Mouse (Mus musculus) midbrain, embryonic 12.5 days (tissue): ENCODE data around the gene Golga1. TPM values are rescaled to one million over a fixed set of nuclear protein-coding genes. Genes with fewer than 3 reads are reported as not detected.
"Not testable (repeated sequence)": the region's sequence is repeated elsewhere in the genome, so short reads cannot be mapped to it uniquely, and the experiment has no call there.

Source experiments
- ATAC-seq: fragments of 200-750 bp; cut with Nextera tagmentation; 2 replicates; pipeline ENCODE4 v1.8.0; 2017; ENCODE audit warnings: low read depth, moderate TSS enrichment, moderate library complexity; ENCODE audit not compliant: low FRiP score
- H3K27ac ChIP-seq: fragments of 300-500 bp; sonication (generic); replicated peaks from 2 replicates; pipeline ENCODE4 v1.5.1; 2016; ENCODE audit warnings: mild to moderate bottlenecking
- H3K27me3 ChIP-seq: fragments of 300-500 bp; sonication (generic); 2 replicates; pipeline ENCODE4 v1.6.1; 2016; ENCODE audit warnings: mild to moderate bottlenecking
- H3K36me3 ChIP-seq: fragments of 300-500 bp; sonication (generic); 2 replicates; pipeline ENCODE4 v1.6.1; 2016
- H3K4me1 ChIP-seq: fragments of 300-500 bp; sonication (generic); 2 replicates; pipeline ENCODE4 v1.6.1; 2016
- H3K4me2 ChIP-seq: fragments of 300-500 bp; sonication (generic); replicated peaks from 2 replicates; pipeline ENCODE4 v1.6.1; 2016; ENCODE audit warnings: mild to moderate bottlenecking, moderate library complexity
- H3K4me3 ChIP-seq: fragments of 300-500 bp; sonication (generic); 2 replicates; pipeline ENCODE4 v1.5.1; 2016; ENCODE audit warnings: mild to moderate bottlenecking
- H3K9ac ChIP-seq: fragments of 300-500 bp; sonication (generic); replicated peaks from 2 replicates; pipeline ENCODE4 v1.6.1; 2016; ENCODE audit warnings: mild to moderate bottlenecking, moderate library complexity
- H3K9me3 ChIP-seq: fragments of 300-500 bp; sonication (generic); 2 replicates; pipeline ENCODE4 v1.6.1; 2016; ENCODE audit warnings: mild to moderate bottlenecking
- WGBS: fragments of 180-500 bp; shearing (Covaris S2); methylation state at CpG from one replicate; pipeline ENCODE4 v1.1.7; 2016; 5-methylcytosine and 5-hydroxymethylcytosine counted together
- polyA plus RNA-seq: library from polyadenylated mRNA; unstranded; fragments of >200 nt; fragmentation: Nextera tagmentation; extraction: Ambion mirVana; gene quantifications from 2 replicates; pipeline ENCODE4 v1.2.1, GENCODE M21; 2016

Golga1 gene
- polyA plus RNA-seq, 1 experiment from 2014 or later: 38.6 TPM

GRCm38 (mm10) chr2:39040215-39040614, 25.1 kb downstream of the Golga1 start:
- 97% methylated on average over 1 of the region's 1 CpGs for WGBS
- no peak for ATAC-seq
- Histone ChIP-seq H3K27ac (no peak overlapping the region), H3K36me3 (peaks cover 80% of the 10 kb centered on the region), H3K4me2 (no peak overlapping the region), H3K9ac (no peak overlapping the region), H3K4me3 (no peak overlapping the region), H3K9me3 (no peaks in the 10 kb centered on the region), H3K4me1 (no peaks in the 10 kb centered on the region), H3K27me3 (no peaks in the 10 kb centered on the region)

- Histone ChIP-seq H3K9me3 (no peaks in the 10 kb centered on the region), H3K4me2 (no peak overlapping the region), H3K4me1 (no peaks in the 10 kb centered on the region), H3K4me3 (no peak overlapping the region), H3K27me3 (no peaks in the 10 kb centered on the region), H3K27ac (no peak overlapping the region), H3K36me3 (peaks cover 78% of the 10 kb centered on the region), H3K9ac (no peak overlapping the region)
- no peak for ATAC-seq
- 88% methylated on average over 1 of the region's 1 CpGs for WGBS
These were observed 33.7 kb downstream of the Golga1 start for GRCm38 (mm10) chr2:39031611-39032010.

GRCm38 (mm10) chr2:39020004-39020403, 45.3 kb downstream of the Golga1 start:
- Histone ChIP-seq H3K4me3 (no peak overlapping the region), H3K4me1 (no peaks in the 10 kb centered on the region), H3K27ac (no peak overlapping the region), H3K36me3 (peaks cover 88% of the 10 kb centered on the region), H3K9ac (no peak overlapping the region), H3K9me3 (no peaks in the 10 kb centered on the region), H3K4me2 (no peak overlapping the region), H3K27me3 (no peaks in the 10 kb centered on the region)
- WGBS: 88% methylated on average over 1 of the region's 1 CpGs
- ATAC-seq: no peak

GRCm38 (mm10) chr2:39016581-39016980, 48.8 kb downstream of the Golga1 start:
- Histone ChIP-seq H3K9ac (no peak overlapping the region), H3K4me1 (peaks cover 4% of the 10 kb centered on the region; the same call in 1 of the 2 replicates), H3K4me3 (no peak overlapping the region), H3K4me2 (no peak overlapping the region), H3K27me3 (no peaks in the 10 kb centered on the region), H3K27ac (no peak overlapping the region), H3K9me3 (no peaks in the 10 kb centered on the region), H3K36me3 (peaks cover 89% of the 10 kb centered on the region)
- ATAC-seq: no peak
- WGBS: 80% methylated on average over 3 of the region's 3 CpGs

- Histone ChIP-seq H3K4me1 (peaks cover 17% of the 10 kb centered on the region), H3K27ac (no peak overlapping the region), H3K9me3 (no peaks in the 10 kb centered on the region), H3K4me3 (no peak overlapping the region), H3K36me3 (peaks cover 57% of the 10 kb centered on the region), H3K4me2 (no peak overlapping the region), H3K27me3 (no peaks in the 10 kb centered on the region), H3K9ac (no peak overlapping the region)
- 85% methylated on average over 7 of the region's 7 CpGs for WGBS
- no peak for ATAC-seq
These were observed 52.5 kb downstream of the Golga1 start for GRCm38 (mm10) chr2:39012768-39013279.

- no peak overlapping the region for H3K4me3 ChIP-seq
- H3K4me1 ChIP-seq: peaks cover 20% of the 10 kb centered on the region
- no peak overlapping the region for H3K4me2 ChIP-seq
- H3K27ac ChIP-seq: no peak overlapping the region
- no peaks in the 10 kb centered on the region for H3K9me3 ChIP-seq
- H3K36me3 ChIP-seq: peaks cover 50% of the 10 kb centered on the region
- no peak overlapping the region for H3K9ac ChIP-seq
- 92% methylated on average over 3 of the region's 3 CpGs for WGBS
- H3K27me3 ChIP-seq: no peaks in the 10 kb centered on the region
- ATAC-seq: no peak
These were observed 53.4 kb downstream of the Golga1 start for GRCm38 (mm10) chr2:39011971-39012370.

- peaks cover 43% of the 10 kb centered on the region for H3K36me3 ChIP-seq
- H3K4me3 ChIP-seq: no peak overlapping the region
- no peak overlapping the region for H3K4me2 ChIP-seq
- no peak overlapping the region for H3K27ac ChIP-seq
- peaks cover 25% of the 10 kb centered on the region for H3K4me1 ChIP-seq
- H3K27me3 ChIP-seq: no peaks in the 10 kb centered on the region
- H3K9ac ChIP-seq: no peak overlapping the region
- ATAC-seq: no peak
- no peaks in the 10 kb centered on the region for H3K9me3 ChIP-seq
These were observed 54.1 kb downstream of the Golga1 start for GRCm38 (mm10) chr2:39011264-39011663.

GRCm38 (mm10) chr2:39010144-39010543, 55.2 kb downstream of the Golga1 start:
- H3K9me3 ChIP-seq, ATAC-seq, H3K4me3 ChIP-seq, H3K27me3 ChIP-seq, H3K4me2 ChIP-seq, H3K9ac ChIP-seq, H3K27ac ChIP-seq: not testable (repeated sequence)
- 91% methylated on average over 5 of the region's 5 CpGs for WGBS
- Histone ChIP-seq H3K36me3 (peaks cover 32% of the 10 kb centered on the region), H3K4me1 (peaks cover 32% of the 10 kb centered on the region)

GRCm38 (mm10) chr2:39008954-39009365, 56.4 kb downstream of the Golga1 start:
- Histone ChIP-seq H3K4me1 (peaks cover 36% of the 10 kb centered on the region), H3K9ac (peak overlapping the region; percentile 87), H3K27me3 (no peaks in the 10 kb centered on the region), H3K9me3 (no peaks in the 10 kb centered on the region), H3K27ac (0 out of 2 replicates have a peak overlapping the region, but pooled peaks have one; percentile 91), H3K4me2 (peak overlapping the region; percentile 97), H3K4me3 (peak overlapping the region; percentile 82), H3K36me3 (peaks cover 20% of the 10 kb centered on the region)
- 46% methylated on average over 3 of the region's 3 CpGs for WGBS
- ATAC-seq: no peak

GRCm38 (mm10) chr2:39008350-39008851, 56.9 kb downstream of the Golga1 start:
- peak overlapping the region; percentile 97 for H3K4me2 ChIP-seq
- peaks cover 38% of the 10 kb centered on the region for H3K4me1 ChIP-seq
- H3K36me3 ChIP-seq: peaks cover 18% of the 10 kb centered on the region
- ATAC-seq: peak; percentile 51
- no peaks in the 10 kb centered on the region for H3K27me3 ChIP-seq
- H3K4me3 ChIP-seq: peak overlapping the region; percentile 82
- H3K9ac ChIP-seq: peak overlapping the region; percentile 87
- peak overlapping the region; percentile 91 for H3K27ac ChIP-seq
- no peaks in the 10 kb centered on the region for H3K9me3 ChIP-seq
- under 1% methylated on average over 25 of the region's 25 CpGs for WGBS

GRCm38 (mm10) chr2:39007865-39008264, 57.5 kb downstream of the Golga1 start:
- Histone ChIP-seq H3K9ac (peak overlapping the region; percentile 87), H3K9me3 (no peaks in the 10 kb centered on the region), H3K4me1 (peaks cover 43% of the 10 kb centered on the region), H3K4me2 (peak overlapping the region; percentile 97), H3K27me3 (no peaks in the 10 kb centered on the region), H3K27ac (peak overlapping the region; percentile 91), H3K4me3 (peak overlapping the region; percentile 82), H3K36me3 (peaks cover 18% of the 10 kb centered on the region)
- under 1% methylated on average over 44 of the region's 44 CpGs for WGBS
- ATAC-seq: peak; percentile 87

- Histone ChIP-seq H3K27me3 (no peaks in the 10 kb centered on the region), H3K36me3 (peaks cover 25% of the 10 kb centered on the region), H3K9me3 (no peaks in the 10 kb centered on the region), H3K4me2 (peak overlapping the region; percentile 97), H3K4me3 (peak overlapping the region; percentile 84), H3K4me1 (peaks cover 48% of the 10 kb centered on the region), H3K27ac (no peak overlapping the region), H3K9ac (no peak overlapping the region)
- no peak for ATAC-seq
- WGBS: 89% methylated on average over 14 of the region's 14 CpGs
These were observed 59.1 kb downstream of the Golga1 start for GRCm38 (mm10) chr2:39006149-39006730.
